Mouse (Mus musculus): ENCODE measurements around the gene Akna. TPM values are rescaled to one million over a fixed set of nuclear protein-coding genes. Genes with fewer than 3 reads are reported as not detected.
A peak's percentile ranks its signal among the peaks of the same experiment; 100 is the strongest.

The Akna gene
- total RNA-seq, 2 experiments from 2014 or later = 2.8 to 3.0 TPM

DNA sequence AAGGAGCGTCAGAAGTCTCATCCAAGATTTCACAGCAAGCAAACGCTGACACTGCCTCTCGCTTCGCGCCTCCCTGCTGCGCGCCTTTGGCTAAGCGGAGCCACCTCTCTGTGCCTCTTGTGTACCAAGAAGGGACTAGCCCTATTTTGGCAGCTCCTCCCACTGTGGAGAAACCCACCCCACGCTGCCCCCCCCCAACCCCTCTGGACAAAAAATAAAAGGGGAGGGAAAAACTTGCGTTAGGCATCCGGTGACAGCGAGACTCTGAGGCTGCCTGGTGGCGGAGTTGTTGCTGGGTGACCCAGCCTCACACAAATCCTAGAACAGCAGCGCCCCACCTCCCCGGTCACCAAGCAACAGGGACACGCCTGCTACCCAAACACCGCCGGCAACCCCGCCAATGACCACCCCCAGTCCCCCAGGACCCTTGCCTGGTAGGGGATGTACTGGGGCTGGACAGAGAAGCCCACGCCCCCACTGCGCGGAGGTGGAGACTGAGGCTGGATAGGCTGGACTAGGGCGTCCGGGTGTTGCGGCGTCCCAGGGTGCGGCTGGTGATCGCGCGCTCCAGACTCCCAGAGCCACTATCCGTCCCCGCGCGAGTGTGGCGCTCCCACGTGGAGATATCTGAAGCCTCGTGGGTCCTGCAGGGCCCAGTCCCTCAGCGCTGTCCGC is 6.9 kb upstream of the Akna start:
- no peak for DNase-seq

DNA sequence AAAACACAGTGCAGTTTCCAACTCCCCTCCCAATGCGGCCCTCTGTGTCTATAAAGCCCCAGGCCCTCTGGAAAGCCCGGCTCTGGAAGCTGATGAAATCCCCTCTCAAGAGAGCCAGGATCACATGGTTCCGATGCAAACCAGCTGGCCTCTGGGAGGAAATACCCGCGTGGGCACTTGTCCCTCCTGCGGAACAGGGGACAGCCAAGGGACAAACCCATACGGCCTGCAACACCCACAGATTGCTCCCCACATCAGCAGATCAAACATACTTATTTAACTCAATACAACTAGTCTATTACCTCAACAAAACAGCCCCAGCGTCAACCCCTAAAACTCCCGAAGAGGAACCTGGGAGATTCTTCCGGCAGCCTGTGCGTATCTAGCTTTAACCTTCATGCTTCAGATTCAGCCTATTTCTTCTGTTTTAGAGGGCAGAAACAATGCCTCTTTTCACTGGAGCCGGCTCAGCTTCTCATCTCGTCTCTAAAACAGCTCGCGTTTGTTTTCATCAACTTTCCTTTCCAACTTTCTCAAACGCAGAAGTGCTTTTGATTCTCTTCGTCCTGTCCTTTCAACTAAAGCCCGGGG is 6.3 kb upstream of the Akna start:
- DNase-seq = no peak

DNA sequence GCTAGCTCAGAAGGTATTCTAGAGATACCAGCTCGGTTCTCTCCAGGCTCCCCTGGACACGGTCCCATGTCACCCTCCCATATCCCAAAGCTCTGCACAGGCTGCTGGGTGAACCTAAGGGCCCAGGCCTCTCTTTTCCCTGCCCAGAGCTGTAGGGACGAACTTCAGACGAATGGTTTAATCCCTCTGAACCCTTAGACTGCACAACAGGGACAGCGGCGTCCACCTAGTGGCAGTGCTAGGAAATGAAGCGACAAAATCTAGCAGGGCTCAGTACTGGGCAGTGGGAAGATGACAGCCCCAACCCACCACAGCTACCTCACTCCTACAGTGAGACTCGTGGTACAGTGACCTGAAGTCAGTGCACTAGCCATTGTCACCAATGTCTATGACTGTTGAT is 5.5 kb upstream of the Akna start:
- peak in 1 of 2 experiments; percentile 42 for DNase-seq

- DNase-seq = no peak
These were observed 5.1 kb upstream of the Akna start for GRCm38 (mm10) chr4:63408247-63408646.

DNA sequence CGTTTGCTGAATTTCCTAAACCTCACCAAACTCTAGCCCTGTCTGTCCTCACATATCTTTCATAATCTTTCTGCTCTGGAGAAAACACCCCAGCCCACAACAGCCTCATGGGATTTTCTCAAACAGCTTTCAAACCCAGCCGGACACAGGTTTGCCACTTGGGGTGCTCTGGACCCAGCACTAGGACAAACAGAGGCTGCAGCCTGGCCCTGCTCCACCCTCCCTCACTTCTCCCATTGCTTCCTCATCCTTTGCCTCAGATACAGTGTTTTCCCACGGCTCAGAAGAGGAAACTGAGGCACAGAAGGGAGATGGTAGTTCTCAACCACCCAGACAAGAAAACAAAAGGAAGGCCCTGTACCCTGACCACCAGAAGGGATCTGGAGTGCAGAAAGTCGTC is 2.5 kb upstream of the Akna start:
- no peak for DNase-seq

GRCm38 (mm10) chr4:63405051-63405450 is 1.9 kb upstream of the Akna start:
- no peak for DNase-seq

DNA sequence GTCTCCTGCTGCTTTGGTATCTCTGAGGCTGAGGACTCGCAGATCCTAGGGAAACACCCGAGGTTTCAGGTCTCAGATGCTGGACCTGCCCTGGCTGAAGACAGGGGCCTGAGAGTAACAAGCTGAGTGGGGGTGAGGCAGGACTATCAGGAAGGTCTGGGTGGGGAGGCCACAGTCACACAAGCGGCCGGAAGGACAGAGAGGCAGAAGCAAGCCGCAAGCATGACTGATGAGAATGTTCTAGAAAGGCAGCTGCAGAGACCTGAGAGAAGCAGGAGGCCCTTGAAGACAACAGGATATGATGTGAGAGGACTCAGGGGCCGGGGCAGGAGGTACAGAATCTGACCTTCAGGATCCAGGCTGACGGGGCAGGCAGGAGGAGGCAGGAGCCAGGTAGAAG is 1.1 kb upstream of the Akna start:
- DNase-seq = no peak

DNA sequence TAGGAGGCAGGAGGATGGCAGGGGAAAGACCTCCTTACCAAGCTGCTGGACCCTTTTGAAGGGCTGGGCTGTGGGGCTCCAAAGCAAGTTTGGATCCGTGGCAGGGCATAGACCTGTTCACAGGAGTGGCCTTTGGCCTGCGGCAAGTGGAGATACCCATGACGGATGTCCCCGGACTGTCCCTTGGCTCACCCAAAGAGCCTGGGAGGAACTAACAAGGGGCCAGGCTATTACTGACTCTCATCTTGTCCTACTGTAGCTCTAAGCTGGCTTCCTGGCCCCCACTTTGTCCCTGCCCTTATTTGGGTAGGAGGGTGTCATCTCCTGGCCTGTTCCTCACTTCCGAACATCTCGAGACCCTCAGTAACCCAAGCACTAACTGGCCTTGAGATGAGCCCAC is 596 bp downstream of the Akna start:
- DNase-seq = no peak

DNA sequence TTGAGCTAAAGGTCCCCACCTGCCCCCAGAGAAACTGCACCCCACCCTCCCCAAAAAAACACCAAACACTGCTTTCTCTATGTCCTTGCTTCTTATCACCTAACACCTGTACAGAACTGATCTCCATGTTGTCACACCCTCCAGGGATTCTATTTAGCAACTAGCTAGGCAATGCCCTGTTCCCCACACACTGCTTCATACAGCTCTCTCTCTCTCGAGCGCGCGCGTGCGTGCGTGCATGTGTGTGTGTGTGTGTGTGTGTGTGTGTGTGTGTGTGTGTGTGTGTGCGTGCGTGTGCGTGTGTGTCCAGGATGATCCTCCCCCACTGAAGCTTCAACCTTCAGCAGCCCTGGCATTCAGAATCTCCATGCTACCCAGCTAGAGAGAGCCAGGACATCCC is 1.1 kb downstream of the Akna start:
- no peak for DNase-seq

GRCm38 (mm10) chr4:63401620-63402019 is 1.5 kb downstream of the Akna start:
- DNase-seq = no peak

GRCm38 (mm10) chr4:63400541-63401306 is 2.4 kb downstream of the Akna start:
- no peak for DNase-seq

DNA sequence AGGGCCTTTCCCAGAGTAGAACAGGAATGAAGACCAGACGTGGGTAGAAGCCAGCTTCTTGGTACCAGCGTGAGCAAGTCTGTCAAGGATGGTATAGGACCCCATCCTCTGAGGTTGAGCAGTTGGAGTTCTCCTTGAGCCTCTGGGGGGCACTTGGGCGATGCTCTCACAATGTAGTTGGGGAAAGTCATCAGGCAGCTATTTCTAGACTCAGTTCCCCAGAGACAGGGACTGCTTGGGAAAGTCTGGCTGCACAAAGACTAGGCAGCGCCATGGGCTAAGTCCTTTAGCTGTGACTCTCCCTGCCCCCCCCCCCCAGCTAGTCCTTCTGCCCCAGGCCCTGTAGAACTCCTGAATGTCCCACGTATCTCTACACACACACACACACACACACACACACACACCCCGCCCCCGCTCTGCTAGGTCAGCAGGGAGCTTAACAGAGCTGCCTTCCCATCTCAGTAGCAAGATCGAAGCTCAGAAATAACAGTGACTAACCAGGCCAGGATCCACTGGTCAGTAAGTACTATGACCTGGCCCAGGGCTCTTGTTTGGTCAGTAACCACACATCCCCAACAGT is 3.4 kb downstream of the Akna start:
- no peak for DNase-seq

GRCm38 (mm10) chr4:63398854-63399609 is 4.1 kb downstream of the Akna start:
- no peak for DNase-seq

DNA sequence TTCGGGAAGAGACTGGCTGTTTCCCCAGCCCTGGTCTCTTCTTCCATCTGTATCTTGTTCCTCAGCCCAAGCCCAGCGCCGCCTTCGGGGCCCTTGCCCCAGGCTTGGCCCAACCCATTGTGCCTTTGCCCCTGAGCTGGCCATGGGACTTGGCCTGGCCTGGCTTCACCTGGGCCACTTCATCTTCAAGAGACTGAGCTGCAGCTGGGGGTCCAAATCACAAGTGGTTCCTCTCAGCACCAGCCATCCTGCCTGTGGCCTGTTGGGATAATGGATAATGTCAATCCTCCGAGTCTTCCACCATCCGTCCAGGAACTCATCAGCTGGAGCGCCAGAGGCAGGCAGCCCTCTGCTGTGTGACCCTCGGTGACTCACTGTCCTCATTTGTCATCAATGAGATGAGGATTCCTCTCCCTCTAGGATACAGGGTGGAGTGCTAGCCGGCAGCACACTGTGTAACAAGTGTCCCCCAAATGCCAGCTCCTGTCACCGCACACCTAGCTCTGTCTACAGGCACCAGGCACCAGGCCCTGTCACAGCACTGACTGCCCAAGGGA is 5.1 kb downstream of the Akna start:
- DNase-seq = no peak

DNA sequence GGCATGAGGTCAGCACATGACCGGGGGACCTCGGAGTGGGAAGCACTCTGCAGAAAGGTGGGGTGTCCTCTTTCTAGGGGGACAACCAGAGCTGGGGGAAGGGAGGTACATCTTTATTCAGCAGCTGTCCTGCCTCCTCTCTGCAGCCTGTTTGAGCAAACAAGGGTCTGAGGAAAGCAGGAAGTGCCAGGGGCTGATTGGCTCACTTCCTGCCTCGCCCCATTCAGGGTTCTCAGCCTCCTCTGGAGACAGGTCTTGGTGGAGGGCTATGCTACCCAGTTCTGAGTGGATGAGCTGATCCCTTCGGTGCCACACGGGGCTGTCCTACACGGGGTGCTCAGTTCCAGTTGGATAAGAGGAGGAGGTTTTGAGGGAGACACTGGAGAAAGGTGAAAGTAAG is 11.8 kb downstream of the Akna start:
- no peak for DNase-seq

DNA sequence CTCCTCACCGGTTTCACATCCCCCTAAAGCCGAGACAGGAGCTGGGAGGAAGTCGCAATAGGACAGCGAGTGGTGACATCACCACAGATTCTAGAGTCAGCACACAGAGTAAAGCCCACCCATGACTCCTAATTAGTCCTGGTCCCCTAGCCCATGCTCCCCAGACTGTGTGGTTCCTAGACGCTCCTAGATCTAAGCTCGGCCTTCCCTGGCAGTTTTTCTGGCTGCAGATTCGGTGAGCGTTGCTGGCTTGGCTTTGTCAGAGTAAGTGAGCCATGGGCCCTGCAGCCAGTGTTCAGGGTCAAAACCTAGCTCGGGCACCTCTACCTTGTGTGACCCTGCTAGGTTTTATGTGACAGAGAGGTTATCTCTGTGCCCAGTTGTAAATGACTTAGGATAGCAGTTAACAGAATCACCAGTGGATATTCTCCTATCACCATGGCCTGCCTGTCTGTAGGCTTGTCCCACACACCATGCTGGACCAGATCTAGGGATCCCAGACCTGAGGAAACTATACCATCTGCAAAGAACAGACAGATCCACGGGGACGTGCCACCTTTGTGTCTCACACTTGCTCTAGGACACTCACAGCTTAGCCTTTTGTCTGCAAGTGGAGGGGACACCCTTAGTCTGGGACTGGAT is 13.1 kb downstream of the Akna start:
- no peak for DNase-seq

DNA sequence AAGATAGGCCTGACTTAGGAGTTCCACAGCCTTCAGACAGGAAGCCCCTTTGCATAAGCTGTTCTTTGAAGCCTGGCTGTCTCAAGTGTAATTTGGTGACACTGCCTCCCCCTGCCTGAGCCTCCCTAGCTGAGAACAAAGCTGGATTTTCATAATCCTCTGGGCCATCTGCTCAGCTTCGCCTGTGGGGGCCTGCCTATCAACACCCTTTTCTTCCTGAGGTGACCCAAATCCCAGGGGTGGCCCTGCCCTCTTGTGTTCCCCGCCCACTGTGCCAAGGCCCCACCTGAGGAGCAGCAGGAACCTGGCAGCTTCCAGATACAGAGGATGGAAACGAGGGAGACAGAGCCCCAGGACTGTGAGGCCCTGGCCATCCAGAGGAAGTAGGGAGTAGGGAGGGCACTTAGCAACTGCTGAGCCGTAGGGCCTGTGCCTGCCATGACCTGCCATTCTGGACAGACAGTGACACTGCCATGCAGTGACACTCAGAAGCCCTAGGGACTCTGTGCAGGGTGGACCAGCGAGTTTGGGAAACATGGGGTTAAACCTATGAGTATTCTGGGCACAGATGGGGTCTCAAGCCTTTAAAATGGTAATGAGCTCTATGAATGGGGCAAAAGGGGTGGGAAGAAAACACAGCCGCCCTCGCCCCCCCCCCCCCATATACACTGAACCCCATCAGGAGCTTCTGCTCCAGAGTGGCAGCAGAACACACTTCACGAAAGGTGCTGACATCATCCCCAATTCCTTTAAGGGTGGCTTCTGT is 13.8 kb downstream of the Akna start:
- no peak for DNase-seq

DNA sequence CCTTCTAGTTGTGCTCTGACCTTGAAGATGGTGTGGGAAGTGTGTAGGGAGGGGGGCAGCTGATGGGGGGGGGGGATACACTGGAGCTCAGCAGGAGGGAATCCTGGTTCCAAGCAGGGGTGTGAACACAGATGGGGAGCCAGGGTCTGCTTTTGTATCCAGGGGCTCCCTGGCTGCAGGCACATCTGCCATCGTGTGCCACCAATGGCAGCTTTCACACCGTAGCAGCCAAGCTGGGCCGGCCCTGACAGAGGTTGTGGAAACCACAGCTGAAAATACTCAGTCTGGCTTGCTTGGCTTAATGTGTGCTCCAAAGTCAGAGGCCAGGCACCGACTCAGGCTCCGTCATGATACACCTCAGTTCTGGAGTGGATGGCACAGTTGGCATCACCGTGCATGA is 15.1 kb downstream of the Akna start:
- DNase-seq = no peak

DNA sequence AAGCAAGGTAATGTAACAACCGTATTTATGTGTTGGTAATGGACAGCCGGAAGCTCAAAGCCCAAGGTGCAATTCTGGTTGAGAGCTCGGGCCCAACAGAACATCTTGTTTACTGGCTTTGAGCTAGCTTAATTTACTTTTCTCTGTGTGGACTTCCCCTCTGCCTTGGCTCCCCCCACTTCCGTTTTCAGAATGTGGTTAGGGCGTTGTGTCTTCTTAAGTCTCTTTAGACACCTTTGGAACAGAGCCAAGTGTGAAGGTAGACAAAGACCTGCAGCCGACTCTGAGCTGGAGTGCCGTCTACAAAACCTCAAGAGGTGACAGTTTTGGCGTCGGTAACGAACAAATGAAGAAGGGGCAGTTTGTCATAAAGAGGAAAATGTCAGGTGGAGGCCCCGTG is 17.4 kb downstream of the Akna start:
- DNase-seq = no peak

GRCm38 (mm10) chr4:63385253-63385652 is 17.9 kb downstream of the Akna start:
- DNase-seq = no peak

DNA sequence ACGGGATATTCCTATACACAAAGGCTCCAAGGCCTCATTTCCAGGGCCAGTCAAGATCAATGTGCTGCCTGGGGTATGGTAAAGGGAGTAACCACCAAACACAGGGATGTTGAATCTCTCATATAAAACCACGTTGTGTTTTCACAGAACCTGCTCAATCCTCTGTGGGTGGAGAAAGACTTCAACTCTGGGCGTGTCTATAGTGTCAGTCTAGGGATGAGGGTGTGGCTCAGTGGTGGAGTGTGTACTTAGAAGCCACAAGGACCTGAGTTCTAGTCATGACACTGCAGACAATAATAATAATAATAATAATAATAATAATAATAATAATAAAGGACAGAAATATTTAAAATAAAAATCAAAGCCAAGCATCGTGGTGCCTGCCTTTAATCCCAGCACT is 18.9 kb downstream of the Akna start:
- no peak for DNase-seq
